Mouse (Mus musculus) urinary bladder, postnatal 10 days (tissue): ENCODE measurements around the gene Erc2.

Source experiments
- DNase-seq: peaks from one replicate; pipeline ENCODE4 v3.0.0; 2022; ENCODE audit warnings: low spot score

The Erc2 gene

DNA sequence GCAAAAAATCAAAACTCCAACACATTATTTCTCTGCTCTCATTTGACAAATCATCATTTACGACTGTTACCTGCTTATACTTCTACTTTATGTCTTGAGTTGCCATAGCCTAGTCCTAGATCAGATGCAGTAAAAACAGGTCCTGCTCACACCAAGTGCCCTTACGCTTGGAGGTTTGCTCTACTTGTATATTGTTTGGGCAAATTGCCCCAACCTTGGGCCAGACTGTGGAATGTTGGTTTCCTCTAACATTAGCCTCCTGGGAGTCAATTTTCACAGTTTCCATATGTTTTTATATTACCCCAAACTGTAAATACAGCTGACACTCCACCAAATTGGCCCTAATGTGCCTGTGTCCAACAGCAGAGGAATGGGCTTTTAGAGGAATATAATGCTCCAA lies 447.6 kb downstream of the Erc2 start:
- DNase-seq: no peak

DNA sequence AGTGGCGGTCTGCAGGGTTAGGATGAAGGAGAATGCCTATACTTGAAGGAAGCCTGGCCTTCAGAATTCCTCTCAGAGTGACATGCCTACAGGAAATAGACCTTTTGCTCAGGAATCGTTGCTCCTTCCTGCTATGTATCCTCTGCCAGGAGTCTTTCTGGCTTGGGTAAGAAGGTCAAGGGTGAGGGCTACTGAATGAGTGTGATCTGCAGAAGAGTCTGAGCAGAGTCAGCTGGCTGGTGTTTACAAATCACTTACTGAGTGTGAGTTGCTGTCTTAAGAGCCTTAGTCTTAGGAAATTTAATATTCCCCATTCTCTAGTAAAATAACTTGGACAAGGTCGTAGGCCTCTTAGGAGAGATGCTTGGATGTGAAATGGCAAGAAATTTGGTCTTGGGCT lies 450.3 kb downstream of the Erc2 start:
- DNase-seq: no peak

DNA sequence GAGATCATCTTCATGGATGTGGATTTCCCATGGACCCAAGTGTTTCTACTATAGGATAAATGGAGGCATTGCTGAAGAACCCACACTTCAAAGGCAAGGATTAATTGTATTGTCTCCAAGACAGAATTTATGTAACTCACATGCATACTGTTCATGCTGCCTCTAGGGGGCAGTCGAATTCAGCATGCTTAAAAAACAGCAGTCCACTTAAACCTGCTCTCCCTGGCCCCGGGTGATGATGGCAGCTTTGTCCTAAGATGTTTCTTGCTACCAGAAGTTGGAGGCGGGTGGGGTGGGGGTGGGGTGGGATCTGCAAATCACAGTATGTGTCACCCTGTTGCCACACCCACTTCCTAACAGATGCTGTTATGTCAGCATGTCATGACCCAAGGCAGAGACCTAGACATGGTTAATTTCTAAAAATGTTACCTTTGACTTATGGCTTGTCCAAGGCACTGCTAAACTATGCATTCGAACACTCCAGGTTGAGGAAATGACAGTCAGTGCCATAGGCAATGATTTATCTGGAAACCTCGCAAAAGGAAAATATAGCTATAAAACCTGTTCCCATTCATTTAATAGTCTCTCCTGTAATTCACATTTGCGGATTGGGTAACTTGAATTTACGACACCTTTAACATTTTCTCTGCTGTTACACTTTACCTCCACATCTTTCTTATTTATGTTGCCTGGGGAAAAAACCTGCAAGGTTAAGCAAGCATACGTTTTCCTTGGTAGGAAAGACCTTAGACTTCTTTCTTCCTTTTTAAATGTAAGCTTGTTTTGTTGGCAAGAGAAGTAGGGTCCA lies 467.6 kb downstream of the Erc2 start:
- DNase-seq: no peak

DNA sequence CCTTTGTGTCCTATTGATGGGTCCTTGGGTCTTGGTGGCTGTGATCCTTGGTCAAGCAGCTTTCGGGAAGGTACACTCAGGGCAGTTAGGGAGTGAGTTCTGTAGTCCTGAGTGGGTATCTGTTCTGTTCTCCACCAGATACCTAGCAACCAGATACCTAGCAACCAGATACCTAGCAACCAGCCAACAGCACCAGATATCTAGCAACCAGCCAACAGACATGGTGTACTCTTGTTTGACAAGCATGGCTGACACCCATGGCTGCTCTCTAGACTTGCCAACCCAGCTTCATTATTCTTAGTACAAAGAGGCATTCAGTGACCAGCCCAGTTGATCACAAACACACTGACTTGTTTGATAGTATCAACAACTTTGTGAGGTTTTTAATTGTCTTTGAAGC lies 469.1 kb downstream of the Erc2 start:
- no peak for DNase-seq

DNA sequence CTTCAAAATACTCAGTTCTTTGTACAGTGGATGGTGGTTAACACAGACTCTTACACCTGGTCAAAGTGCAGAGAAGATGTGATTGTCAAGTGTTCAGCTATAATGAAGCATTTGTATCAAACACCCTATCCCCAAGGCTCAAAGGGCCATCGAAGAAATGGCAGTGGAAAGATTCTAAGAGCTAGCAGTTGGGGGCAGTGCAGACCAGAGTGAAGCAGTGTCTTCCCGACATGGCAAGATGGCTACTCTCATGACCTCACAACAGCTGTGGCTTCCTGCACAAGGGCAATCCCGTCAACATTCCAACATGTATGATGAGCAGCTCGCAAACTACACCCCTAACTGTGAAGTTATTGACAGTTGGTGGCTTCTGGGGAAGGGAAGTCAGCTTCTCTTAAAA lies 471.0 kb downstream of the Erc2 start:
- no peak for DNase-seq

DNA sequence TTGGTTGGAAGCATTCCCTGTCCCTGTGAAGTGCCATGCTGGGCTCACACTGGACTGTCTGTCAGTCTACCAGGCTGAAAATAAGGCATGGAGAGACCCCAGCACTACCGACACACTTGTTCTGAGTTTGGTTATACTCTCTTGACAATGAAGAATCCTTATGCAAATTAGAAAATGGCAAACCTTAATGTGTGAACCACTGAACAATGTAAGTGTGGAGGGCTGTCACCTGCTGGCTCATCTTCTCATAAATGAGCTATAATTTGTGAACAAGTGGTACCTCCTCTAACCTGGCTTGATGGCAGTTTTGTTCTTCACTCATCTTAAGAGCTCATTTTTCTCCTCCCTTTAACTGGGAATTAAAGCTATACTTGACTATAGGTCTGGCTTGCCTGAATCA lies 471.7 kb downstream of the Erc2 start:
- no peak for DNase-seq

DNA sequence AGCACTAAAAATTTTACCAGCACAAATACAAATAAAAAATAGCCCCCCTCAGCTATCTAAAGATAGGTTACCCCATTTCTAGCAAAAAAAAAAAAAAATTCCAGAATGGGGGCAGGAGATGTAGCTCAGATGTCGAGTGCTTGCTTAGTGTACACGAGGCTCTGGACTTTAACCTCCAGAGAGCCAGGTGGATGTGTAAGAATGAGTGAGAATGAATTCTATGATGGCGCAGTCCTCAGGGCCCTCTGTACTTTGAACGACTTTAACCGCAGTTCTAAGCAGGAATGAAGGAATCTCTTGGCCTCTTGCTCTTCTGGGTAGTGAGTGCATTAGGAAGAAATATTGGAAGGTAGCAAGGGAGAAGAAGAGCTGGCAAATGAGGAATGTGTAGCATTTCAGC lies 476.9 kb downstream of the Erc2 start:
- no peak for DNase-seq

DNA sequence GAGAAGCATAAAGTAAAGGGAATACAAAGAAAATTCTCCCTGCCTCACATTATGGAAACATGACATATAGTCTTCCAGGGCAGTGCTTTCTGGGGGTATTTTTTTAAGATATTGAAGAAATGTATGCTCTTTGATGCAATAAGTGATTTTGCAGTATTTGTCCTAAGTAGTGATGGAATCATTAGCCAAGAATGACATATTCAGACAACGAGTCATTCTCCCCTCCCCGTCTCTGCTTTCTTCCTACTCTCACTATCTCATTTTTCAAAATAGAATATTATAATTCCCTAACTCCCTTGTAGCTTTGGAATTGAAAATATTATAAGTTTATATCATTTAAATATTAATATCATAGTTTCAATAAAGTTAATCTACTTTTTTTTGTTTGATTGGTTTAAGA lies 490.9 kb downstream of the Erc2 start:
- DNase-seq: no peak

DNA sequence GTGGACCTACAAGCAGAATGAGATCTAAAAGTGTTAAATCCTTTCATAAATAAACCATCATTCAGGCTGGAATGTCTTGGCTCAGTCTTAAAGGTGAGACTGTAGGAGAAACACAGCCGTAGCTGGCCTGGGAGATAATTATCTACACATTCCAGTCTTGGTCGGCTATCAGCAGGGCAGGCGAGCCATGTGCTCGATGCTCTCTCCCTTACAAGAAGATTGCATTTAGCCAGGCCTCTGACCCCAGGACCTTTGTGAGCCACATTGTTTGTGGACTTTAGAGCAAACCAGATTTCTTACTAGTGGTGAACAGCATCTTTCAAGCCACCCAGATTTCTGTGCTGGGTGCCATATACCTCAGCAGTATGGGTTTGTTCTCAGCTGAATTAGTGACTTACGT lies 498.6 kb downstream of the Erc2 start:
- no peak for DNase-seq

DNA sequence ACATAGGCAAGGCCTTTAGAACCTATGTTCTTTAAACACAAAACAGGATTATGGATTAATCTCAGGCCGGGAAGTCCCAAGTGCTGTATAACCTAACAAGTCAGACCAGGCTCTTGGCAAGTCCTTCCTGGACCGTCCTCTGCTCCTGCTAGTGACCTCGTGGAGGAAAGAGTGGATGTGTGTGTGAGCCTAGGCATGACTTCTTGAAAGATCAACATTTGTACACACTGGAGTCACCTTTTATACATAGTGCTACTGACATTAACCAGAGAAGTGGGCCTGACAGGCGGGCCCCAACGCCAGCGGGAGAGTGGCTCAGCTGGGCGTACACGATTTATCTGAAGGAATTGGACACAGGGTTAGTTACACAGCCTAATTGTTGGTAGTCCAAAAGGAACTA lies 504.6 kb downstream of the Erc2 start:
- no peak for DNase-seq

DNA sequence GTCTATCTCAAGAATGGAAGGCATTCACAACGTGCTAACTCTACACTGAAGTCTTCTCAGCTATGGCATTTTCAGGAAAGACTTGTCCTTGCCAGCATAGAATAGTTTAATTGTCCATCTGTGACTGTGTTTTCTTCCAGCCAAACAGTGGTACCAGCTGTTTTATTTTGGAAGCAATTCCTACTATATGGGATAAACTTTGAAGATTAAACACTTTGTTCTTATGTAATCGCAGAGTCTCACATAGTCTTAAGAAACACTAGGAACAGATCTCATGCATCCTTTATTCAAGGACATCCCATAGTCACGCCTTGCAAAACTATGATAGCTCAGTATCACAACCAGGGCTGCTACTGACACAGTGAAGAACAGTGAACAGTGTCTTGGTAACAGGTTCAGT lies 506.8 kb downstream of the Erc2 start:
- no peak for DNase-seq

DNA sequence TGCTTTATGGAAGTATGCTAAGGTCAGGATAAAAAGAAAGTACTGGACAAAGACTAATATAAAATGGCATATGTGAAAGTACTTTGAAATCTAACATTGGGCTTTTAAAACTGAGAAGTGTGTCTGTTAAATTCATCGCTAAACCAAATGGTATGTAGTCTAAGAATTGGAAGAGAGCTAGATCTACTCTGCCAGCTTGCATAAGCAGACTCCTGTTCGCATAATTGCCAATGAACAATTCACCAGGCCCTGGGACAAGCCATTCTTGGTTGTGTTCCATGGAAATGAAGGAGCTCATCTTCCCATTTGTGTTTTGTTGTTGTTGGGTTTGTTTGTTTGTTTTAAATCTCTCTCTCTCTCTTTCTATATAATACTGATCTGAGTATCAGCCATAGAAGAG lies 521.8 kb downstream of the Erc2 start:
- no peak for DNase-seq

DNA sequence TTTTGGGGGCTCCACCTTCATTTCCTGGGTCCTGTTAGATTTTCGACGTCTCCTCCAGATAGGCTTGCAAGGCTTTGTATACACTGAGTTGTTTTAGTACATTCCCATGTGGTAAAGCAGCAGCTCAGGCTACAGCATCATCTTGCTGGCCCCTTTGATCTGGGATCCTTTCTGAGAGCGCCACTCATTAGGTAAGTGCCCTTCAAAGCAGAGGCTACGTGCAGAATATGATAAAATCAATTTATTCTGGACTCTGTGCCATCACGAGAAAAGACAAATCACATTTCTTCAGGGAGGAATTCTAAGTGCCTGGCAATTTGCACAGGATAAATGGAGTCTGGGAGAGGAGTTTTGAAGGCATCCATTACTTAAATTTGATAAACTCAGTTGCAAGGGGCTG lies 525.0 kb downstream of the Erc2 start:
- no peak for DNase-seq

DNA sequence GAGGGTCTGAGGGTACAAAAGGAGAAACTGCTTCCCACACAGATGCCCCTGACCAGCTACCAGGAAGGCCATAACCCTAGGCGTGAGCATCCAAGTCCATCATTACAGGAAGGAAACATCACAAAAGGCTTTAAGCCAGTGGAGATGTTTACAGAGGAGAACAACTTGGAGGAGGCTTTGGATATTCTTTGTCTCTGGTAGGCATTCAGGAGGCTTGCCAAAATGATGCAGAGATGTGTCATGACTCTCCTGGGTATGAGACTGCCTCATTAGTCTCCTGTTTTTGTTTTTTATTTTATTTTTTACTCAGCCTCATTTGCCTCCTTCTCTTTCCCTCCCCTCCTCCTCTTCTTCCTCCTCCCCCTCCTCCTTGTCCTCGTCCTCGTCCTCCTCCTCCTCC lies 528.7 kb downstream of the Erc2 start:
- no peak for DNase-seq

DNA sequence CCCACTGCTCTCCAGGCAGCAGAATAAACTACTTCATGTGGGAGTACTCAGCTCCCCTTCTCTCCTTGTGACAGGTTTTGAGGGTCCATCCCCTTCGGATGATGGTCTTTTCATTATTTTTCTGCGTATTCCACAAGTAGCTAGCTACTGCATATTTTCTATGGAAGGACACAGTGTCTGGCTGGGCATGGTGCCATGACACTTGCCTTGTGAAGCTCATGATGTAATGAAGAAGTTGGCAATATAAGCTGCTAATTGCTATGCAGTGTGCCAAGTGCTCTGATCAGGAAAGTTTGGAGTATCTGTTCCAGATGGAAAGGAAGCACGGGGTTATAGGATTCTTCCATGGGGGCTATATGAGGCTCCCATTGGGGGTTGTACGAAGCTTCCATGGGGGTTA lies 533.5 kb downstream of the Erc2 start:
- no peak for DNase-seq

DNA sequence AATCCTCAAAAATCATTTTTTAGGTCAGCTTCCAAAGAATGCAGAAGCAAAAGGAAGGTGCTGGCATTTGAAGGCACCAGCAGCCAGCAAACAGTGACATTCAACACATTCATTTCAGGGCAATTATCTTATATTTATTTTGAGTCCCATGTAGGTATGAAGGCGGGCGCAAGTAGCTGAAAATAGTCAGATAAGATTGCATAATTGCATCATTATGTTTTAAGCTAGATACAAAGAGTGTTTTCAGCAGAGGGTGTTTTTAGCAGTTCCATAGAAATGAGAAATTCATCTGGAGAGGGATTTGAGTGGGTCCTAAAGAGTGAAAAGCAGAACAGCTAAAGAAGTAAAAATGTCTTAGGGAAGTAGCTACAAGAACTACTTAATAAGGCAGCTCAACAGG lies 538.6 kb downstream of the Erc2 start:
- DNase-seq: no peak

DNA sequence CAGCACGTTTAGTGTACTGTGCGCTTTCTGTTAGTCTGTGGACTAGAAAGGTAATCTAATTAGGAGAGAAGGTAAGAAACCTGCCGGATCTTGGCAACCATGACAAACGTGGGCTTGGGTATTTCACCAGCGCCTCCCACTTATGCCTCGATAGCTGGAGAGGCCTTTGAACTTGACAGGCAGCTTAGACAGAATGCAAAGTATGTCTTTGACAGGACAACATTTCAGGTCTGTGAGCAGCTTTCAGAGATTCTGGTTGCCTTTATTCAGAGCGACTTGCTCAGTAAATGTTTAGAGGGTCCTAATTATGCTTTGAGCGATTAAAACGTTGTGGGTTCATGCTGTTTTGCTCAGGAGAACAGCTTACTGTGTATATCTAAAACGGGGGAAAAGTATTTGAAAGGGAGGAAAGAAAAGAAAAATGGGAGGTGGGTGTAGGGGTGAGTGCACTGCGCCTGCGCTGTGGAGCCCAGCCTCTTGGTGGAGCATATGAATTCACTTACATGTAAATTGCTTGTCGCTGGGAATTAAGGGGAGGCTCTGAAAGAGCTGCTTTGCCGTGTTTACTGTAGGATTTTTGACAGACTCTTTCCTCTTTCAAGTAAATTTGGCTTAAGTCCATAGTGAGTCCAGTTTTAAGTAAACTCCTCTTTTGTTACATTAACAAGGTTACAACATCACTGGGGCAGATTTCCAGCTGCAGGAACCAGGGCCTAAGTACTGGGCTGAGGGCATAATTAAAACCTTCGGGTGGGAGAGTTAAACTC lies 542.6 kb downstream of the Erc2 start:
- DNase-seq: no peak

DNA sequence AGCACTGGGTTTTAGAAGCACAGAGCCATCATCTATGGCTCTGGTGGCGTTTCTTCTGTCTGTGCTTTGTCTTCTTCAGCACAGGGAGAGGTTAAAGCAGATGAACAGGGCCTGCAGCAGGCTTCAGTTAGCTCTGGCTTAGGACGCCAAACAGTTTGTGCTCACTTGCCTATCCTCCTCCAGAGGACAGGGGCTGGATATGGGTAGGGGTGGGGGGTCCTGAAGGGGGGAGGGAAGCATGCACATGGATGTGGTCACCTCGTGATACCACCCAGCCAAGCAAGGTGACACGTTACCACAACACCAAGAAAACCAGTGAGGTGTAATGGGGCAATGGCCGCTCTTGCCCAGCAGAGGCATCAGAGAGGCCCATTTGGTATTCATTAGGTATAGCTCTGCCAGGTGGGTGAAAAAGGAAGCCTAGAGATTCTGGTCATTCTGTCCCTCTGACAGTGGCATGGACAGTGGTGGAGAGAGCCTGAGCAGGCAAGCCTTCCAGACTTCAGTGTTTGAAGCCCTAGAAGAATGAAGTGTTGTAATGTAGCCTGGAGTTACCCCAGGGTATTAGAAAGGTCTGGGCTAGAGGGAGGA lies 543.5 kb downstream of the Erc2 start:
- no peak for DNase-seq

DNA sequence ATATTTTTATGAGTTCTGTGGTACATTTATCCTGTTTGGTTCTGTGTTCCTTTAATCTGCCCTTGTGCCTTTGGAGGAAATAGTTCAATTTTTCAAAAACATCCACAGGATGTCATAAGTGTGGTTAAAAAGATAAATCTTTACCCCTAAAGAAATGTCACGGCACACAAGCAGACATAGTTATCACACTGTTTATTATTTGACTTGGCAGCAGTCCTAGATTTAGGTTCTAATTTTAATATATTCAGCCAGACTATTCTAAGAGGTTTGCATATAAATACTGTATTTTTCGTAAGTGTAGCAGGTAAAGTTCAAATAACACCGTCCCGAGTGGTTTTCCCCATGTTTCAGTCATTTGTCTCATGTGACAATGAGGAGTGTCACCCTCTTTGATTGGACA lies 548.5 kb downstream of the Erc2 start:
- DNase-seq: no peak

DNA sequence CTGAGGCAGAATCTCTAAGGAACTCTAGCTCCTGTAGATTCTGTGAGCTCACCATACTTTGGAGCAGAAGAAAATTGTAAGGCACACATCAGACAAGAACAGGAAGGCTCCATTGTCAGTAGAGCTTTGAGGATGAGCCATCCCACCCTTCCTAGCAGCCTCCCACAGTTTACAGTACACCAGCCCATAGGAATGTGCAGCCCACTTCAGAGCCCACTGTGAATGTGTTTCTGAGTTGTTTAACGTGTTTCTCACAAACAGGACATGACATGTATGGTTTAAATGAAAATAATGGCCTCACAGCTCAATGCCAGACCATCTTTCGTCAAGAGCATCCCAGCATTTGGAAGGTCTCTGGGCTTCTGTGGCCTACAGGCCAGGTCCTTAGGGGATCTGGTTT lies 549.1 kb downstream of the Erc2 start:
- DNase-seq: no peak

DNA sequence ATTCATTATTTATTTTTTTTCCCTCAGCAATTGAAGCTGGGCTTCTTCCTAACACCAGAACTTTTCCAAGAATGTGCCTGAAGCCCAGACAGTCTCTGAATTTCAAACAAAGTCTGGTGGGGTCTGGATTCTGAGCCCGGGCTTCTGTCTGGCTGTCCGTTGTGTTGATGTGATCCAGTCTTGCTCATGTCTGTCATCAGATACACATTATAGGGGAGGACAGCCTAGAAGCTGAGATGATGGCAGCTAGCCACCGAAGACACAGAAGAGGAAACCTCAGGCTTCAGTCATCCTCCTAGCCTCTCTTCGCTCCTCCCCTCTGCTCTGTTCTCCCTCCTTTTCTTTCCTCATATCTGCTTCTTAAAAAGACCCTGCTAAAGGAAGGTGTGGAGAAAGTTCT lies 551.5 kb downstream of the Erc2 start:
- DNase-seq: no peak

DNA sequence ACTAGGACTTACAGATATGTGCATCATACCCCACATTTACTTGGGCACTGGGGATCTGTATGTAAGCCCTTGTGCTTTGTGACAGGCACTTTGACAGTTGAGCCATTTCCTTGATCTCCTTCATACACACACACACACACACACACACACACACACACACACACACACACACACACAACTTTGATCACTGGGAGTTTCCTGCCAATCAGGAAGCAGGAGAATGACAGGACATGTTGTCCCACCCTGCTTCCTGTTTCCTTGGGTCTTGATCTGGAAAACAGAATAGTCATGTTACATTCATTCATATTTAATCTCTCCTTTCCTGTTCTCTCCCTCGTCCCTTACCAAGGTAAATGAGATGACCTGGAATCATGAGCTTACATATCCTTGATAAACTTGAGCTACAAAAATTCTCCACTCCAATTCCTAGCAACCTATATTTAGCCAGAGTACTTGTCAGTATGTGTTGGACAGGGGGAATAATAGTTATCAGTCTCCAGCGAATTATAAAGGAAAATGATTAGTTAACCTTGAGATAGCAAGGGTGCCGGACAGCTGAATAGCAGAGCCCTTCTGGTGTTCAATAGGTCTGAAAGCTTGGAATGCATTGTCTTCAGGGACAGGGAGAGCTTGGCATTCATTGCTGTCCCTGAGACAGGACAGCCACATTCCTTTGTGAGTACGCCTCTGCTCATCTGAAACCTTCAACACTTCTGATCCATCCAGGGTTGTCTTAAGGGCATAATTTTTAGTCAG lies 559.0 kb downstream of the Erc2 start:
- DNase-seq: no peak
